Mouse (Mus musculus) left cerebral cortex, postnatal 4 days (tissue): ENCODE data around the gene Olfr1298. TPM values are rescaled to one million over a fixed set of nuclear protein-coding genes. Genes with fewer than 3 reads are reported as not detected.

Source experiments
- DNase-seq: peaks from one replicate; pipeline ENCODE4 v3.0.0-alpha.2; 2022
- intact Hi-C: fragments of 180-260 bp; cut with DNase I; formaldehyde crosslinking; loops from one replicate; pipeline ENCODE4 v1.15.1; 2025
- total RNA-seq, 2 experiments: library from RNA; stranded (reverse); gene quantifications; 2 replicates each; pipeline ENCODE4 v1.2.3; 2021

The Olfr1298 gene
- not detected for total RNA-seq

- intact Hi-C loops: no loop called here
- DNase-seq: no peak
Measured at GRCm38 (mm10) chr2:111649101-111649500, at the start of gene Olfr1298. Gene Olfr1298, minus strand, starts transcription at chr2:111649201.

GRCm38 (mm10) chr2:111661119-111661518, 12.1 kb upstream of the Olfr1298 start, which contains the start of gene Olfr1299:
Gene Olfr1299, plus strand, starts transcription at chr2:111661419.
- no peak for DNase-seq
- intact Hi-C loops: no loop called here

GRCm38 (mm10) chr2:111626397-111626796, 22.6 kb downstream of the Olfr1298 start, which contains the start of gene Olfr1297:
Gene Olfr1297, minus strand, starts transcription at chr2:111626497.
- intact Hi-C loops: no loop called here
- DNase-seq: no peak

Other genes starting within 250 kb of the Olfr1298 start
- not detected for gene Olfr1286, start 226.1 kb downstream of the Olfr1298 start, total RNA-seq
- not detected for gene Olfr1287, start 200.1 kb downstream of the Olfr1298 start, total RNA-seq
- gene Olfr1288, start 175.1 kb downstream of the Olfr1298 start, total RNA-seq: not detected
- not detected for gene Olfr1289, start 168.4 kb downstream of the Olfr1298 start, total RNA-seq
- gene Olfr1290, start 155.4 kb downstream of the Olfr1298 start, total RNA-seq: not detected
- gene Olfr1291-ps1, start 152.0 kb downstream of the Olfr1298 start, total RNA-seq: not detected
- not detected for gene Olfr1293-ps, start 124.0 kb downstream of the Olfr1298 start, total RNA-seq
- gene Olfr1294, start 108.9 kb downstream of the Olfr1298 start, total RNA-seq: not detected
- gene Olfr1295, start 79.5 kb downstream of the Olfr1298 start, total RNA-seq: not detected
- gene Olfr1297, start 22.7 kb downstream of the Olfr1298 start, total RNA-seq: not detected
- gene Olfr1299, start 12.2 kb upstream of the Olfr1298 start, total RNA-seq: not detected
- gene Olfr1301, start 101.8 kb upstream of the Olfr1298 start, total RNA-seq: not detected
- not detected for gene Olfr1302, start 128.2 kb upstream of the Olfr1298 start, total RNA-seq
- not detected for gene Olfr1303, start 171.1 kb upstream of the Olfr1298 start, total RNA-seq
- not detected for gene Olfr1305, start 227.9 kb upstream of the Olfr1298 start, total RNA-seq